Mouse (Mus musculus) stomach, embryonic 14.5 days (tissue): ENCODE results near the gene Uqcc1. TPM values are rescaled to one million over a fixed set of nuclear protein-coding genes. Genes with fewer than 3 reads are reported as not detected.
"Not testable (repeated sequence)": the region's sequence is repeated elsewhere in the genome, so short reads cannot be mapped to it uniquely, and the experiment has no call there.

Experiments used
- ATAC-seq: fragments of 200-750 bp; cut with Nextera tagmentation; 2 replicates; pipeline ENCODE4 v1.8.0; 2017; ENCODE audit warnings: low read depth, moderate TSS enrichment; ENCODE audit not compliant: insufficient number of reproducible peaks, insufficient read depth, low FRiP score
- H3K27ac ChIP-seq: fragments of 300-500 bp; sonication (generic); 2 replicates; pipeline ENCODE4 v1.5.1; 2014; ENCODE audit warnings: mild to moderate bottlenecking, low read length, moderate library complexity, mixed read lengths
- H3K27me3 ChIP-seq: fragments of 300-500 bp; sonication (generic); 2 replicates; pipeline ENCODE4 v1.6.1; 2014; ENCODE audit warnings: low read length, control low read depth, mixed read lengths; ENCODE audit not compliant: control insufficient read depth, insufficient read depth
- H3K36me3 ChIP-seq: fragments of 300-500 bp; sonication (generic); 2 replicates; pipeline ENCODE4 v1.6.1; 2014; ENCODE audit warnings: mild to moderate bottlenecking, control low read depth, low read length, moderate library complexity, mixed read lengths; ENCODE audit not compliant: control insufficient read depth, insufficient read depth
- H3K4me1 ChIP-seq: fragments of 300-500 bp; sonication (generic); 2 replicates; pipeline ENCODE4 v1.6.1; 2014; ENCODE audit warnings: low read length, control low read depth, mixed read lengths; ENCODE audit not compliant: control insufficient read depth, insufficient read depth
- H3K4me2 ChIP-seq: fragments of 300-500 bp; sonication (generic); replicated peaks from 2 replicates; pipeline ENCODE4 v1.6.1; 2014; ENCODE audit warnings: low read depth, low read length, control low read depth
- H3K4me3 ChIP-seq: fragments of 300-500 bp; sonication (generic); 2 replicates; pipeline ENCODE4 v1.5.1; 2014; ENCODE audit warnings: low read depth, low read length, control low read depth
- H3K9ac ChIP-seq: fragments of 300-500 bp; sonication (generic); replicated peaks from 2 replicates; pipeline ENCODE4 v1.6.1; 2014; ENCODE audit warnings: low read depth, mild to moderate bottlenecking, control low read depth, low read length, moderate library complexity, mixed read lengths
- H3K9me3 ChIP-seq: fragments of 300-500 bp; sonication (generic); 2 replicates; pipeline ENCODE4 v1.6.1; 2016; ENCODE audit warnings: low read depth, low read length, control low read depth; ENCODE audit not compliant: control insufficient read depth
- WGBS: fragments of 180-500 bp; shearing (Covaris S2); extraction: QIAGEN DNeasy Blood & Tissue Kit; methylation state at CpG from one replicate; pipeline ENCODE4 v1.1.7; 2014; 5-methylcytosine and 5-hydroxymethylcytosine counted together
- polyA plus RNA-seq: library from polyadenylated mRNA; unstranded; fragments of >200 nt; fragmentation: Nextera tagmentation; extraction: Ambion mirVana; gene quantifications from 2 replicates; pipeline ENCODE4 v1.2.1, GENCODE M21; 2014

The Uqcc1 gene
- polyA plus RNA-seq, 1 experiment from 2014 or later = 56.3 TPM

DNA sequence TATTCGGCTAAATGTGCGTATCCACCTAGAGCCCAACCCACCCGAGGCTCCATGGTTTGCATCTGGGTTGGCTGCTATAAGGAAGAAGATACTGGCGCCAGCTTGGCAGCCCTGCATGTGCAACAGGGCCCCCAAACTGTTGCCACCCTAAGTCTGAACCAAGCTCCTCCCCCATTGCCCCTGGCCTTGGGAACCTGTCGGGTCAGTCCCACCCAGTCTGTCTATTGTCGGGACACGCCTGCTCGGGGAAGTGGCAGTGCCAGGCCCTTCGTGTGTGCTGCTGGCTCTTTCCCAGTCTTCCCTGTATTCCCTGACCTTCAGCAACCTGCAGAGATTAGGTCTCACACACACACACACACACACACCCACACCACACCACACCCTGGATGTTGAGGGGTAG is 95.4 kb downstream of the Uqcc1 start, which contains the start of gene Fam83c:
Gene Fam83c (minus strand): TSS at position 123 of the 400 bp plus-strand sequence.
- Histone ChIP-seq H3K4me2 (peak within 1 kb of the TSS; percentile 20; the same call in 1 of the 2 replicates), H3K4me1 (no peaks in the 10 kb centered on the region), H3K36me3 (no peaks in the 10 kb centered on the region), H3K27ac (no peak within 1 kb of the TSS), H3K9me3 (no peaks in the 10 kb centered on the region), H3K4me3 (no peak within 1 kb of the TSS), H3K9ac (no peak within 1 kb of the TSS), H3K27me3 (no peaks in the 10 kb centered on the region)
- 51% methylated on average over 9 of the region's 9 CpGs for WGBS
- ATAC-seq = peak; percentile 68; the same call in 1 of the 2 replicates

DNA sequence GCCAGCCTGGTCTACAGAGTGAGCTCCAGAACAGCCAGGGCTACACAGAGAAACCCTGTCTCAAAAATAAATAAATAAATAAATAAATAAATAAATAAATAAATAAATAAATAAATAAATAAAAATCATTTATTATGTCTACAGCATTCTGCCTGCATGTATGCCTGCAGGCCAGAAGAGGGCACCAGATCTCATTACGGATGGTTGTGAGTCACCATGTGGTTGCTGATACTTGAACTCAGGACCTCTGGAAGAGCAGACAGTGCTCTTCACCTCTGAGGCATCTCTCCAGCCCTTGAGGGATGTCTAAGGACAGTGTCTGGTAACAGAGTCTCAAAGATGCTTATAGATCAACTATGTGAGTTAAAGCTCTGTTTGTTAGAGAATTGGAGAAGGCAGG is 98.0 kb downstream of the Uqcc1 start:
- not testable (repeated sequence) for H3K4me2 ChIP-seq, H3K9ac ChIP-seq, H3K27me3 ChIP-seq, H3K4me3 ChIP-seq, ATAC-seq, H3K27ac ChIP-seq, H3K4me1 ChIP-seq, H3K9me3 ChIP-seq, H3K36me3 ChIP-seq
- 86% methylated on average over 1 of the region's 1 CpGs for WGBS

DNA sequence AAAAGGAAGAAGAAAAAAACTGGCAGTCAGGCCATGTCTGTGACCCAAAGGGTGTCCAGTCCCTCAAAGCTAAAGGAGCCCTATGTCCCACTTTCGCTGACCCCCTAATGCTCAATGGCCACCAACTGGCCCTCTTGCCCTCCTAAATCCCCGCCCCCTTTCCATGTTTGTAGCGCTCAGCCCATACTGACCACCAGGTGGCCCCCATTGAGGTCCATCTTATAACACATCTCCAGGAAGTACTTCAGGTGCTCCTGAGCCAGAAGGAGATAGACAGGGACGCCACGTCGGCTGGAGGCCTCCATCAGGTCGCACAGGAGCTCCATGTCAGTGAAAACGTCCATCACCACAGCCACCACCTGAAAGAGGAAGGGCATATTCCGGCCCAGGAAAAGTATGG is 98.8 kb downstream of the Uqcc1 start:
- Histone ChIP-seq H3K27ac (no peak overlapping the region), H3K36me3 (no peaks in the 10 kb centered on the region), H3K9ac (no peak overlapping the region), H3K4me3 (no peak overlapping the region), H3K4me2 (no peak overlapping the region), H3K4me1 (no peaks in the 10 kb centered on the region), H3K9me3 (no peaks in the 10 kb centered on the region), H3K27me3 (no peaks in the 10 kb centered on the region)
- ATAC-seq = no peak
- WGBS = 60% methylated on average over 9 of the region's 9 CpGs

DNA sequence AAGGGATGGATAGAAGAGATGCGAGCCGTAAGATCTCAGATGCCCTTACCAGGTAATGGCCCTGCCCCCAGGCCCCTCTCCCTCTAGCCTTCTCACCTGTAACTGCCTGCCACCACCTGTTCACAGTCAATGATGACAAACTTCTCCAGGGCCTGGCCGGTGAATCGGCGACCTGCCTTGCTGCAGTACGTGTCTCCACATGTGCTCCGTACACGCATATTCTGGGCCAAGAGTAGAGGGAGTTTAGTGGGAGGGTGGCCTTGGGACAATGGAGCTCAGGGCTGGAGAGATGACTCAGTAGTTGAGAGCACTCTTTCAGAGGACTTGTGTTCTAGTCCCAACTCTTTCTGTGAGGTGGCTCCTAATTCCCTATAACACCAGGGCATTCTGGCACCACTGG is 99.3 kb downstream of the Uqcc1 start:
- ATAC-seq = no peak

DNA sequence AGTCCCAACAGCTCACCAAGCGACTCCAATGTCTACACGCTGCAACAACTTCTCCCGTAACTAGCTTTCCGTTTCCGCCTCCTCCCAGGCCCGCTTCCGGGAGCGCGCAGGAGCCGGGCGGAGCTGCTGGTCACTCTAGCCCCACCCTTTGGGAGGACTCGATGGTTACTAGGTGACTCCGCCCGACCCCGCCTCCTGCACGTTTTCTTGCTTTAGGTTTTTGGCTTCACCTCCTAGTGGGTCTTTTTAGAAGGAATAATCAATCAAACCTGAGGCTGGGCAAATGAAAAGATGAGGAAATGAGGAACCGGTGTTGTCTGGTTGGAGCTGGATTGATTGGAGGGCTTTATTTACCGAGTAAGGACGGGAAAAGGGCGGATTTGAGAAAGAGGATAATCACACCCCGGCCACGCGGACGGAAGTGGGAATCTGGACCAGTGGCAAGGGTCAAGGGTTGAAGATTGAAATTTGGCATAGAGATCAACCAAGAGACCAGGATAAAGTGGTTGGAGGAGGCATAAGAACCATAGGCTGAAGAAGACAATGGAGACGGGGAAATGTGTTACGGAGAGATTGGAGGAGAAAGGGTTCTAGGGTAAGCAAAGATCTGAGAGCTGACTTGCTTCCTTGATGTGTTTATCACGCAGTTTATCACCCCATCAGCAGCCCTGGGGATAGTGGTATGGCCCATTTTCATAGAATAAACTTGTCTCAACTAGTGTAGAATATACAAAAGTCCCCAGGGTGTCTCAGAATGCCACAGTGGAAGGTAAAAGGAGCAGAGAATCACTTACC is 103.3 kb downstream of the Uqcc1 start, which contains the start of gene Eif6:
Gene Eif6 (minus strand): TSS at position 296 of the 795 bp plus-strand sequence.
- Histone ChIP-seq H3K27me3 (no peaks in the 10 kb centered on the region), H3K36me3 (peaks cover 22% of the 10 kb centered on the region; the same call in 1 of the 2 replicates)
- WGBS = 2% methylated on average over 27 of the region's 27 CpGs

More for the DNA sequence above, 99.3 kb downstream of the Uqcc1 start:
- no peaks in the 10 kb centered on the region for H3K27me3 ChIP-seq
- no peak overlapping the region for H3K4me2 ChIP-seq
- H3K4me3 ChIP-seq = no peak overlapping the region
- no peak overlapping the region for H3K9ac ChIP-seq
- no peaks in the 10 kb centered on the region for H3K9me3 ChIP-seq
- 85% methylated on average over 8 of the region's 8 CpGs for WGBS
- no peak overlapping the region for H3K27ac ChIP-seq
- H3K36me3 ChIP-seq = no peaks in the 10 kb centered on the region
- no peaks in the 10 kb centered on the region for H3K4me1 ChIP-seq

DNA sequence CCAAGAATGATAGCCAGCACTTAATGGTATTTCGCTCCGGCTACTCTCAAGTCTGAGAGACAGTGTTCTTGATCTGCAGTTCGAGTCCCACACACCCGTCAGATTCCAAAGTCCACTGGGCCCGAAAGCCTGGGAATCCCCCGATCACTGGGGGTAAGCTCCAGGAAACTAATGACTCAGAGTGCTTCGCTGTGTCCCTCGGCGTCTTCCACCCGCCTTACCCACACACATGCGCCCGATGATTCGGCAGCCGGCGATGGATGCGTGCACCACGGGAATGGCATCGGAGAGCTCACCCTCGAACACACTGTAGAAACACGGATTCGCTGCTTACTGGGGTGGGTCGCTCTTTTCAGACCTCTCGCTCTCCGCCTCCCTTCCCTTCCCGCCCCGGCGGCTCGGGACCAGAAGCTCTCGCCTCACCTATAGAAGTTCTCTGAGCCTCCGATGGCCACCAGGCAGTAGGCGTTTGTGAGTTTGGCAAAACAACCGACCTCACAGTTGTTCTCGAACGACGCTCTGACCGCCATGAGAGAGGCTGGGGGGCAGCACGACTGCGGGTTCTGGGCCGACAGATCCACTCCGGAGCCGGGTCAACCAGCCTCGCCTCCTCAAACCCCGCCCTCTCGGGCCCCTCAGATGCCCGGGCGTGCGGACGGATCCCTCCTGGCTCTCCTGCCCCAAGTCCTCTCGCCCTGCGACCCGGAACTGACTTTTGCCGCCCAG is 104.0 kb downstream of the Uqcc1 start:
- Histone ChIP-seq H3K27ac (peak overlapping the region; percentile 75; the same call in 1 of the 2 replicates), H3K27me3 (no peaks in the 10 kb centered on the region), H3K4me2 (peak overlapping the region; percentile 87), H3K36me3 (peaks cover 28% of the 10 kb centered on the region), H3K4me3 (peak overlapping the region; percentile 78), H3K9ac (peak overlapping the region; percentile 80), H3K9me3 (no peaks in the 10 kb centered on the region), H3K4me1 (peaks cover 7% of the 10 kb centered on the region; the same call in 1 of the 2 replicates)
- no peak for ATAC-seq
- 2% methylated on average over 52 of the region's 52 CpGs for WGBS

More for the DNA sequence above, 103.3 kb downstream of the Uqcc1 start, which contains the start of gene Eif6:
- Histone ChIP-seq H3K27ac (peak within 1 kb of the TSS; percentile 75; the same call in 1 of the 2 replicates), H3K9ac (peak within 1 kb of the TSS; percentile 80), H3K4me1 (peaks cover 7% of the 10 kb centered on the region; the same call in 1 of the 2 replicates), H3K9me3 (no peaks in the 10 kb centered on the region), H3K4me2 (peak within 1 kb of the TSS; percentile 87), H3K4me3 (peak within 1 kb of the TSS; percentile 78)
- ATAC-seq = peak; percentile 93

DNA sequence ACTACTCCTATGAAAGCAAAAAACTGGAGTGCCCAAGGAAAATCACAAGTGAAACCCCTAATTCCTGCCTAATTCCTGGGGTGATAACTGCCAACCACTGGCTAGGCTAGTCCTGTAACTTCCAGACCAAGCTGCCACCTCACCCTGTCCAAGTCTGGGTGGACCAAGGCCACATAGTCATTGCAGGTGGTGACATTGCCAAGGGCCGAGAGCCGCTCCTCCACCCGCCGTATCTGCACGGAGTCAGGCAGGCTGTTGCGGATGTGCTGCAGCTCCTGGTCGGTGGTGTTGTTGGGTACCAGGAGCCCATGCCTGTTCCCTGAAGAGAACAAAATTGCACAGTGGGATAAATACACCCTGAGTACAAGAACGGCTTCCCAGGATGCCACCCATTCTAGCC is 106.4 kb downstream of the Uqcc1 start:
- H3K4me1 ChIP-seq = peaks cover 11% of the 10 kb centered on the region; the same call in 1 of the 2 replicates
- no peak overlapping the region for H3K4me3 ChIP-seq
- H3K4me2 ChIP-seq = no peak overlapping the region
- H3K36me3 ChIP-seq = peaks cover 41% of the 10 kb centered on the region
- H3K9me3 ChIP-seq = no peaks in the 10 kb centered on the region
- H3K27me3 ChIP-seq = no peaks in the 10 kb centered on the region
- ATAC-seq = no peak
- whole genome bisulfite sequencing = 97% methylated on average over 8 of the region's 8 CpGs
- H3K27ac ChIP-seq = no peak overlapping the region
- H3K9ac ChIP-seq = no peak overlapping the region

DNA sequence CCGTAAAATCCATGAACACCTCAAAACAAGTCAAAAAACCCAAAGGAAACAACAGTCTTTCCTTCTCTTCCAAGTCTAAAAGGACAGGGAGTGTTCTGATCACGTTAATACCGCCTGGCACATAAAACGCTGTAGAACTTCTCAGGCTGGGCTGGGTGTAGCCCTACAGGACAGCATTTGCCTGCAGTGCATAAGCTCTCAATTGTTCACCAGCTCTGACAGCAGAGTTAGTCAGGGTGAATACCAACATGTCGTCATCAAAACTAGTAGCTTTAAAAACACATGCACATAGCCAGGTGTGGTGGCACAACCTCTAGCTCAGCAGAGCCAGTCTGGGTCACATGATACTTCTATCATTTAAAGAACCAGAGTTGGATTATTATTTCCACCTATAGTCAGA is 109.3 kb downstream of the Uqcc1 start:
- no peaks in the 10 kb centered on the region for H3K9me3 ChIP-seq
- H3K27ac ChIP-seq = no peak overlapping the region
- no peak overlapping the region for H3K9ac ChIP-seq
- H3K4me2 ChIP-seq = no peak overlapping the region
- peaks cover 41% of the 10 kb centered on the region for H3K36me3 ChIP-seq
- no peak overlapping the region for H3K4me3 ChIP-seq
- H3K27me3 ChIP-seq = no peaks in the 10 kb centered on the region
- WGBS = 91% methylated on average over 5 of the region's 5 CpGs
- ATAC-seq = no peak
- H3K4me1 ChIP-seq = peaks cover 14% of the 10 kb centered on the region
